Mouse (Mus musculus): ENCODE measurements at regions not wholly inside any gene's neighbourhood (a gene's known extent, or its start where the extent isn't known, plus 50 kb on each side); places are given as distances from the start of the nearest gene placed in this dataset.
"Not testable (repeated sequence)": the region's sequence is repeated elsewhere in the genome, so short reads cannot be mapped to it uniquely, and the experiment has no call there.

DNA sequence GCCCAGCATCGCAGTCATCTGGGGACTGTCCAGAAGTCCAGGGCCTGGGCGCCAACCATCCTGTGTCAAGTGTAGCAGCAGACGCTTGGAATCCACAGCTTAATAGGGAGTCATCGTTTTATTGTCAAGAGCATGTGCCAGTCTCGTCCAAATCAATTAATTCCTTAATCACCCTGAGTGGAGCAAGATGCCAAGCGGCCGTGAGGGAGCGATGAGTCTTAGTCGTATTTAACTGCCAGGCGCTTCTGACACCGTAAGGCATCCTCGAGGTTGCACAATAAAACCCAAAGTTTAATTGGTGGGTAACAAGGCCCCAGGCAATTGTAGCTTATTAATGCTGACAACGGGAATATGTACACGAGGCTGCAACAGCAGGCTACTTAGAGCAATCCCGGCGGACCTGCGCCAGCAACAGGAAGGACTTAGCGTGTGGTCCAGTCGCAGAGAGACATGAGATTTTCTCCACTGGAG lies 277.6 kb upstream of the Kdm8 start:
- DNase-seq (ENCODE audit: low spot score in 2 of 2), result no peak

GRCm38 (mm10) chr7:125167666-125168065 lies 276.8 kb upstream of the Kdm8 start:
- no peak for DNase-seq (ENCODE audit: low spot score in 2 of 2)

- no peak for DNase-seq (ENCODE audit: low spot score in 2 of 2)
These were observed 262.9 kb upstream of the Kdm8 start for GRCm38 (mm10) chr7:125181548-125181947.

DNA sequence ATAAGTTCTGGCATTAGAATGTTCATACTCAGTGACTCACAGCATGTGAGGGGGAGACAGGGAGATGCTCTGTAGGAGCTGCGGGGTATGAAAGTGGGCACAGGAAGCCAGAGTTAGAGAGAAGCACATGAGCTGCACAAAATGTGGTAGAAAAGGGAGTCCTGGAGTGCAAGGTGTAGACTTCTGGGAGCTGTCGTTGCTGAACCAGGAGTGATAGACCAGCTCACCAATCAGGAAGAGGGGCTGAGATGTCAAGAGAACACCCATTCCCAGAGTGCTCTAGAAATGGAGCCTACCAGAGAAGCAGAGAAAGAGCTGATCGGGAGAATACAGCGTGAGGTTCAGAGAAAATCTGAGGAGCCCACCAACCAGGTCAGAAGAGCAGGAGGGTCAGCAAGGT lies 262.2 kb upstream of the Kdm8 start:
- no peak for DNase-seq (ENCODE audit: low spot score in 2 of 2)

GRCm38 (mm10) chr7:125183011-125183410 lies 261.5 kb upstream of the Kdm8 start:
- DNase-seq (ENCODE audit: low spot score in 2 of 2), result not testable (repeated sequence)

DNA sequence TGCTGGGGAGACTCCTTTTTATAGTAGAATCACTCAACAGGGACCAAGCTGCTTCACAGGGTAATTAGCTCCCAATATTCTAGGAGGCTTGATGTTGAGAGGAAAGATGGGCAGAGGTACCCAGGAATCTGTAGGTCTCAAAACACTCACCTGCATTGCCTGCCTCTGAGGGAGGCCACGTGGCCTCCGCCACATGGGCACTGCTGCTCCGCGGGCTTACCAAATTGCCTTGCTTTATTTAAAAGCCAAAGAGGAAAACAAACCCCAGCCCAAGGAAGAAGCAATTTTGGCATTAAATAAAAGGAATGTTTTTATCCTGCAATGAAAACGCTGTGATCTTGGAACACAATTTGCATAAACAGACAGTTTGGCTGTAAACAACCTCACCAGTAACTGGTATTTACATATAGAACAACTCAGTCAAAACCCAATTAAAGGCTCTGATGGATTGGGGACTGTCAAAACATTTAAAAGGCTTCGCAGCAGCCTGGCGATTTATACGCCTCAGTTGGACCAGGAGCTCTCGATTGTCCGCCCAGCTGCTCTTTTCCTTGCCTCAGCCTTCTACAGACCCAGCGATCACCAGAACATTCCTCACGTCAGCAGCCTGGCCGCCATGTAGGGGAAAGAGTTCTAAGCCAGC lies 259.3 kb upstream of the Kdm8 start:
- no peak for DNase-seq (ENCODE audit: low spot score in 2 of 2)

GRCm38 (mm10) chr7:125187011-125187740 lies 257.3 kb upstream of the Kdm8 start:
- DNase-seq (ENCODE audit: low spot score in 2 of 2), result no peak

DNA sequence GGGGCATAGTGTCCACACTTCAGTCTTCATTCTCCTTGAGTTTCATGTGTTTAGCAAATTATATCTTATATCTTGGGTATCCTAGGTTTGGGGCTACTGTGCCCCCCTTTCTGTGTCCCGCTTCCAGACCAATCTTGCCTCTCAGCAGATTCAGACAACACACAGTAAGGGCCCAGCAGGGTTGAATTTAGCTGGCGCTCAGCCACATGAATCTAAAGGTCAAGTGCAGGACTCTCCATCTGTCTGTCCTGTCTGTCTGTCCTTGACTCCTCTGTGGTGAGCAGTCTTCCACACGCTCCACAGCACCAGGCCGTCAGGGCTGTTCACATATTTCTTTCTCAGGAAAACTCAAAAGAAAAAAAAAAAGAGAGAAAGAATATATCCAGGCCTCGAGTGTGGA lies 255.5 kb upstream of the Kdm8 start:
- DNase-seq (ENCODE audit: low spot score in 2 of 2), result no peak

GRCm38 (mm10) chr7:125190067-125190466 lies 254.4 kb upstream of the Kdm8 start:
- DNase-seq (ENCODE audit: low spot score in 2 of 2), result no peak

GRCm38 (mm10) chr7:125191313-125191712 lies 253.2 kb upstream of the Kdm8 start:
- DNase-seq (ENCODE audit: low spot score in 2 of 2), result no peak

GRCm38 (mm10) chr7:125211346-125211973 lies 233.0 kb upstream of the Kdm8 start:
- no peak for DNase-seq (ENCODE audit: low spot score in 2 of 2)

DNA sequence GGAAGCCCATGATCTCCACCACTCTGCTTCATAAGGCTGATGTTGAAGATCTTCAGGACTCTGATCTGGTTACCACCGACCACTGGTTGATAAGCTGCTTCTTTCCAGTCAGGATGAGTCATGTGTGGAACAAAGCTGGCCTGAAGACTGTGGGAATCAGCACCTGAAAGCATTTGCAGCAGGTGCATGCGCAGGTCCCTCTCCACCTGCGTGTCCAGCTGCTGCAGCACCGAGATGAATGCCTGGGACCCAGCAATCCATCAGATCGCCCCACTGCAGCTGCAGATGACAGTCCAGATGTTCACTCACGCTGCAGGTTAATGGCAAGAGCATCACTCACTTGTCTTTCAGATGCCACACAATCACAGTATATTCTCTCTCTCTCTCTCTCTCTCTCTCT lies 230.4 kb upstream of the Kdm8 start:
- no peak for DNase-seq (ENCODE audit: low spot score in 2 of 2)

- DNase-seq (ENCODE audit: low spot score in 2 of 2), result no peak
These were observed 226.8 kb upstream of the Kdm8 start for GRCm38 (mm10) chr7:125217630-125218029.

DNA sequence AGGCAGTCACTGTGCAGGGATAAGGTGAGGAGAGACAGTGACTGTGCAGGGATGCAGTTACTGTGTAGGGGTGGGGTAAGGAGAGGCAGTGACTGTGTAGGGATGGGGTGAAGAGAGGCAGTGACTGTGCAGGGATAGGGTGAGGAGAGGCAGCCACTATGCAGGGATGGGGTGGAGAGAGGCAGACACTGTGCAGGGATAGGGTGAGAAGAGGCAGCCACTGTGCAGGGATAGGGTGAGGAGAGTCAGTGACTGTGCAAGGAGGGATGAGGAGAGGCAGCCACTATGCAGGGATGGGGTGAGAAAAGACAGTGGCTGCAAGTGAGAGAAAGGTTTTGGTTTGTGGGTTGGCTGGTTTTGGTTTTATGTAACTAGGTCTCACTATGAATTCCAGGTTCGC lies 221.8 kb upstream of the Kdm8 start:
- DNase-seq (ENCODE audit: low spot score in 2 of 2), result no peak

- no peak for DNase-seq (ENCODE audit: low spot score in 2 of 2)
These were observed 209.6 kb upstream of the Kdm8 start for GRCm38 (mm10) chr7:125234911-125235310.

DNA sequence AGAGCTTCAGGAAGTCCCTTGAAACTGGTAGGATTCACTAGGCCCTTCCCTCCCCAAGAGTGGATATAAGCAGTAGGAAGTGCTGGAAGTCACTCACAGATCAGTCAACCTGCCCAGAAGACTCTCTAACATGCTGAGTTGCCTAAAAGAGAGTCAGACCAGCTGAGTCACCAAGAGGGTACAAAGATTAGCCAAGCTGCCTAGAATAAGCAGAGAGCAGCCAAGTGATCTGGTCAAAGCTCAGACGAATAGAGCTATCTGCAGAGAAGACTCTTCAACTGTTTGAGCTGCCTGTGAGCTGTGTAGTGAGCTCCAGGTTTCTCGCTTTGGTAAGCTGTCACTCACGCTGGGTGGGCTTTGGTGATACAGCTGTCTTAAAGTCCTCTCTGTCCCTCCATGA lies 207.4 kb upstream of the Kdm8 start:
- no peak for DNase-seq (ENCODE audit: low spot score in 2 of 2)

DNA sequence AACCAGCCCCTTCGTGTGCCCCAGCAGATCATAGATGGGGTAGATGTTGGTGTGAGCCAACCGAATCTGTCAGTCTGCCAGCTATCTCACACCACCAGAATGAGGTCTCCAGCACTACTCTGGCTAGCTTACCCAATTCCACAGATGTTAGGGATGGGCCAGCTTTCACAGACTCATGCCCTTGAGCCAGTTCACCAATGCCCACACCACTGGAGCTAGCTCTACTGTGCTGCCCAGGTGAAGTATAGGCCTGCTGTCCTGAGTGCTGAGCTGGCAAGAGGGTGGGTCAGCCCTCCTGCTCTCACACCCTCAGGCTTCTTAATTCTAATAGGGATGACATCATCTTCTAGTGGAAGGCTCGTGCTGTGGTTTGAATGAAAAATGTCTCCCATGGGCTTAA lies 201.5 kb upstream of the Kdm8 start:
- no peak for DNase-seq (ENCODE audit: low spot score in 2 of 2)

DNA sequence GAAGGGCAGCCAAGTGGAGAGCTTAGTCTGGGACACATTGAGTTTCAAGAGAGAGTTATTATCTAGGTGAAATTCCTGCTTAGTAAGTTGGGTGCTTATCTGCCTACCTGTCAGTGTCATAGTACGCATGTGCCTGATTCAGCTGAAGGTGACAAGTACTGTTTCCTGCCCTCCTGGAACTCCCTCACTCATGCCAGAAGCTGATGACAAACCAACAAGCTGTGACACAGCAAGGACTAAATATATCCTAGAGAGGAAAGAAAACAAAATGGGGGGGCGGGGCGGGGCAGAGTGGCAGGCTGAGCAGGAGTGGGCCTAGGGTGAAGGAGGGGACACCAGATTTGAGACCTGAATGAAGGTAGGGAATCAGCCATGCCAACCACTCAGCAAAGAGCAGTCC lies 196.1 kb upstream of the Kdm8 start:
- DNase-seq (ENCODE audit: low spot score in 2 of 2), result peak; percentile 4 to 15

- DNase-seq (ENCODE audit: low spot score in 2 of 2), result no peak
These were observed 194.1 kb upstream of the Kdm8 start for GRCm38 (mm10) chr7:125250385-125250784.

DNA sequence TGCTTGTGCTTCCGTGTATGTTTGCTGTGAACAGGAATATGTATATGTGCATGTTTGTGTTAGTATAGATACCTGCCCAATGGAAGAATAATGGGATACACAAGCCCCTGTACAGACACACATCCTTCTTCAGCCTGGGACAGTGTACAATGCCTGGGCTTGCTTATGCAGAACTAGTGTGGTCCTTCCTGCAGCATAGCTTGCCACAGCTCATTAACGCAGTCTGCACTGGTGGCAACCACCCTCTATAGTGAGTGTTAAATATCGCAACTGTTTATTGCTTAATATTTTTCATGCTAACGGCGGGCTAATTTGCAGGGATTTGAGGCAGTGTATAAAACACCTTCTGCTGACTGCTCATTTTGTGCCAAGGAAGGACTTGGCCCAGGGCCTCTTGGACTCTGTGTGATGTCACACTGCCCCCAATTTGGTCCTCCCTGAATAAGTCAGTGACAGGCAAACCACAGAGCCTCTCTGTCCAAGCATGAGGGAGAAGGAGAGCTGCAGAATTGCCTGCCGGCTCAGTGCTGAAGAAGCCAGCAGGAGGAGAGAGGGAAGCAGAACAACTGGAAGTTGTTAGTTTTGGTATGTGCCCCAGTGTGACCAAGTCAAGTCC lies 193.4 kb upstream of the Kdm8 start:
- no peak for DNase-seq (ENCODE audit: low spot score in 2 of 2)

DNA sequence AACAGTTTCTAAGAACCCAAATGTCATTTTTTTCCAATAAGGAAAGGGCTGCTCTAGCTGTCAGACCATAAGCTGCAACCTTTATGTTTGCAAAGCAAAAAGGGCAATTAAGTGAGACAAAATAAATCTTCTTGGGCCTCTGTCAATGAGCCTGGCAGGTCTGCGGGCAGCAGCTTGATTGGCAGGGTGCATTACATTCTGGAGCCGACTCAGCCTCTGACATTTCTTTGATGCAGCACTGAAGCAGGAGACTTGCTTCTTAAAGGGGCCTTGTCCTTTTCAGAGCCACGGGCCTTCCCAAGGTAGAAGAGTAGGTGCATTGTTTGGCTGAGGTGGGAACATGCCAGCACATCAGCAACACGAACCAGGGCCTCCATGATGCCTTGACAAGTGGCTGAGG lies 190.2 kb upstream of the Kdm8 start:
- no peak for DNase-seq (ENCODE audit: low spot score in 2 of 2)

- no peak for DNase-seq (ENCODE audit: low spot score in 2 of 2)
These were observed 185.5 kb upstream of the Kdm8 start for GRCm38 (mm10) chr7:125259016-125259415.

DNA sequence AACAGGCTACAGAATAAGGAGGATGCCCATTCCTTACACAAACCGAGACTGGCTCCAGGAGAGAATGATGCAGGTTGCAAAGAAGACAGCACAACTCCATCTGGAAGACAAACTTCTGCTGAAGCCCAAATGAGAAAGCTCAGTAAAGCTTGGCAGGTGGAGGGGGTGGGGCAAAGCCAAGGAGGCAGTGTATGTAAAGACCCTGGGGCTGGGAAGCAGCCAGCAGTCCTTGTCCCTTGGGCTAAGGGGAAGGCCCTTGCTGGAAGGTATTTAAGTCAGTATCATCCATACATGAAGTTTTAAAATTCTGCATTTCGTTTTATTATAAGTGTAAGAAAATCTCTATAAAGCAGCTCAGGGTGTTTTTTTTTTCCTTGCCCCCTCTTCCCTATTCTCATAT lies 182.3 kb upstream of the Kdm8 start:
- DNase-seq (ENCODE audit: low spot score in 2 of 2), result no peak
